Mouse (Mus musculus) liver (tissue): ENCODE measurements around the gene Ccr1l1.
A peak's percentile ranks its signal among the peaks of the same experiment; 100 is the strongest.

ENCODE experiments used
- DNase-seq: peaks from one replicate; pipeline ENCODE4 v3.0.0-alpha.2; 2020; ENCODE audit warnings: mixed read lengths

The Ccr1l1 gene

DNA sequence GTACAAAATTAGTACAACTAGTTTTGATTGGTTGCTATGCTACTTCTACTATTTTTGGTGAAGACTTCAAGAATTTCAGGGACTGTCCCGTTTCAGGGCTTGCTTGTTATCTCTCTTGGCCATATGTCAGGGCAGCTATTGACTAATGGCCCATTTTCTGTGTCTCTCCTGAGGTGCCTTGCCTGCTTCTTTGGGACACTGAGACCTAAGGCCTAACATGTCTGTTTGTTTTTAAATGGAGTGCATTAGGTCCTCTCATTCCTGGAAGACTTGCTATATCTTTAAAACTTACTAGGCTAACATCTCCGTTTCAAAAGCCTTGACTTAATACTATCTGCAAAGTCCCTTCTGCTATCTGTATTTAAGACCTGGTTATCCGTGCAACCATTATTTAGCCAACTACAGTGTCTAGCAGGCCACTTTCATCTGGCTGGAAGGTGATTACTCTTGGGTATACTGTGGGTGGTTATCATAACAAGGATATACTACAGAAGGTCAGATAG lies 20.2 kb downstream of the Ccr1l1 start:
- peak; percentile 38 for DNase-seq

DNA sequence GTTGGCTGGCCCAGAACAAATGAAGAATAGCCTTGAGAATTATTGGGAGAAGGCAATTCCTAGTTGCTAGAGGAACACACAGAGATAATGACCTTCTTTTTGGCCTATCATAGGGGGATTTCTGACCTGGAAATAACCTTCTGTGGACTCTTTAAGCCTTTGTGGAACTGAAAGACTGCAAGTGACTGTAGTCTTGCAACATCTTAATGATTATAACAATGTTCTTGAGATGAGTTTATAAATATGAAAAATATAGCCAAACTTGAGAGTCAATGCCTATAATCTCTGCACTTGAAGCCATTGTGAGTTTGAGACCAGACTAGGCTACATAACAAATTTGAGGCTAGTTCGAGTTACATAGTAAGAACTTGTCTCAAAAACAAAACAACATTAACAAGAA lies 21.3 kb downstream of the Ccr1l1 start:
- DNase-seq: no peak

DNA sequence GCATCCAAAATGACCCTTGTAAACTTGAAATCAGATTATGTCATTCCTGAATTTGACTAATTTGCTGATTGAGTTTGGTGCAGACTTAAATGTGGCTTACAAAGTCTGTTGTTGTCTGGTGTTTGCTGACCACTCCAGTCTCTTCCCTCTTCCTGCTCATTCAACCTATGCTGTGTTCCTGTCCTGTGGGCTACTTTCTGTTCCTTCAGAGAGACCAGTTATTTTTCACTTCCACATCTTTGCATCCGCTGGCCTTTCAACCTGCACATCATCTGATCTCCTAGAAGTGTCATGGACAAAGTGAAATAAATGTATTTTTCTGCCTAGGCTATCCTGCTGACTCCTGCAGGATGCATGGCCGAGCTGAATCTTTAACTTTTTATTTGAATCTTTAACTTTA lies 24.7 kb downstream of the Ccr1l1 start:
- no peak for DNase-seq

- DNase-seq: no peak
Observed at GRCm38 (mm10) chr9:123951176-123951575, 27.0 kb downstream of the Ccr1l1 start.

DNA sequence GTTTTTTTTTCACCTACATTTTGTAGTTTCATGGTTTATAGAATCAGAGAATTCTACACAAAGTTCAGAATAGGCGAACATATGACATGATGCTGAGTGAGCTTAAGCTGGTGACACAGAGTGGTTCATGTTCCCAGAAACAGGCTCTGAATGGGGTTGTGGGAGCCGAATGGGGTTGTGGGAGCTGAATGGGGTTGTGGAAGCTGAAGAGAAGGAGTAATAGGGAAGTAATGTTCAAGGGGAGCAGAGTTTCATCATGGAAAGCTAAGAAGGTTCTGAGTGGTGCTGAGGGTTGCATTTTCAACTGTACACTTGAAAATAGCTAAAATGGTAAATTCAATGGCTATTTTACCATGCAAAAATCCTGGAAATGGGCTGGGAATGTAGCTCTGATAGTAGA lies 28.8 kb downstream of the Ccr1l1 start:
- DNase-seq: no peak

DNA sequence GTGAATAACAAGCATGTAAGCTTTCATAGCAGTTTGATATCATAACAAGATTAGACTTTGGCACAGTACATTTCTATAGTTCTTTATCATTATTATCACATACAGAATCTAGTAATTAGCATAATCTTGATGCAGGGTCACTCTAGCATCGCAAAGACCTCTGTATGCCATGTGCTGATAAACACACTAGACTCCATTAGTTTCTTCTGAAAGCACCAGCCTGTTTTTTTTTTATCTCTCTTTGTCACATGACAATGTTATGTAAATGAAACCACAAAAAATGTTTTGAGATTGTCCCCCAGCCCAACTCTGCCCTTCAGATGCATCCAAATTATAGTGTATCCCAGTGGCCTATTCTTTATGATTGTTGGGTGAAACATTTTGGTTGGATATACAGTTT lies 30.4 kb downstream of the Ccr1l1 start:
- DNase-seq: no peak

- no peak for DNase-seq
Observed at GRCm38 (mm10) chr9:123942025-123942424, 36.2 kb downstream of the Ccr1l1 start.

DNA sequence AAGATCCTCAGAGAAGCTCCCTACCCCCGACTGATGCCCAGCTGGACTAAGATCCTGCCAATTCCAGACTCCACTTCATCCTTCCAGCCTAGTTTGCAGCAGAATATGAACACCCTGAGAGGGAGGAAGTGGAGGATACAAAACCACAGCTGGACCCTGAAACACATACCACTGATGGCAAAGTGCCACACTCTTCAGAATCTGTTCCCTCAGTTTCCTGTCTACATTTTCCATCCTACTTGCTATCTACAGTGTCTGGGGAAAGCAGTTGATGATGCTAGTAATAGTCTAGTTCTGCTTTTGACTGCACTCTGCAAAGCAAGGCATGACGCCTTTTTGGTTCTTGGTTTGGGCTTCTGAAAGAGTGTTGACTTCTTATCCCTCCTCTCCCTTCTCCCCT lies 36.9 kb downstream of the Ccr1l1 start:
- DNase-seq: no peak

GRCm38 (mm10) chr9:123940628-123941027 lies 37.6 kb downstream of the Ccr1l1 start:
- no peak for DNase-seq

GRCm38 (mm10) chr9:123940168-123940567 lies 38.0 kb downstream of the Ccr1l1 start:
- no peak for DNase-seq

- DNase-seq: no peak
Observed at GRCm38 (mm10) chr9:123937989-123938388, 40.2 kb downstream of the Ccr1l1 start.

- no peak for DNase-seq
Observed at GRCm38 (mm10) chr9:123936604-123937280, 41.5 kb downstream of the Ccr1l1 start.

- no peak for DNase-seq
Observed at GRCm38 (mm10) chr9:123935776-123936175, 42.4 kb downstream of the Ccr1l1 start.

GRCm38 (mm10) chr9:123935346-123935745 lies 42.9 kb downstream of the Ccr1l1 start:
- no peak for DNase-seq

GRCm38 (mm10) chr9:123933716-123934445 lies 44.3 kb downstream of the Ccr1l1 start:
- no peak for DNase-seq

GRCm38 (mm10) chr9:123932911-123933675 lies 45.1 kb downstream of the Ccr1l1 start:
- no peak for DNase-seq

- peak; percentile 52 for DNase-seq
Observed at GRCm38 (mm10) chr9:123931761-123932700, 46.2 kb downstream of the Ccr1l1 start.

DNA sequence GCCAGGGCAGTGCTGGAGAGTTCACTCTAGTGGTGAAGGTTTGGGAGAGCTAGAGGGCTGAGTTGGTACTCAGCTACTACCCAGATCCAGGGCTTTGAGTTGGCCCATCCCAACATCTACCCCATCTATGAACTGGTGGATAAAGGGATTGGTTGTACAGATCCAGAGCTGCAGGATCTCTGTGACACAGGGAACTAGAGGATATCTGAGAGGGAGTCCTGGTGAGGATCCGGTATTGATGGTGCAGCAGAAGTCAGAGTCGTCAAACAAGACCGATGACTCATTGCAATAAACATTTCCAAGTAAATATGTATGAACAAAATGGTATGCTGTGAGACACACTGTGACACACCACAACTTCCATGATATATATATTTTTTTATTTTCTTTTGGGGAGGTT lies 47.3 kb downstream of the Ccr1l1 start:
- no peak for DNase-seq

- no peak for DNase-seq
Observed at GRCm38 (mm10) chr9:123930476-123930875, 47.7 kb downstream of the Ccr1l1 start.

DNA sequence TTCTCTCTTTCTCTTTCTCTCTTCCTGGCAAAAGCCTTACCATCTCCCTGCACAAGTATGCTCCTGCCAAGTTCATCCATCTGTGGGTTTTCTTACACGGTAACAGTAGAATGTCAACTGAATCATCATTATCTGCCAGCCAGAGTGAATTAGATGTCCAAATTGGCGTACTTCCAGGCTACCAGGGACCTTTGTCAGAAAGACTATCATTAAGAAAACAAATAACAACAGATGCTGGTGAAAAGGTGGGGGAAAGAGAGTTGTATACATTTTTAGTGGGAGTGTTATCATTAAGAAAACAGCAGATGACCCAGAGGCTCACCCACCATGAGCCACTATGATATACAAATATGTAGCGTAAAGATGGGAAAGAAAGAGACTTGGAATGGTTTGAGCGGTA lies 48.3 kb downstream of the Ccr1l1 start:
- no peak for DNase-seq

DNA sequence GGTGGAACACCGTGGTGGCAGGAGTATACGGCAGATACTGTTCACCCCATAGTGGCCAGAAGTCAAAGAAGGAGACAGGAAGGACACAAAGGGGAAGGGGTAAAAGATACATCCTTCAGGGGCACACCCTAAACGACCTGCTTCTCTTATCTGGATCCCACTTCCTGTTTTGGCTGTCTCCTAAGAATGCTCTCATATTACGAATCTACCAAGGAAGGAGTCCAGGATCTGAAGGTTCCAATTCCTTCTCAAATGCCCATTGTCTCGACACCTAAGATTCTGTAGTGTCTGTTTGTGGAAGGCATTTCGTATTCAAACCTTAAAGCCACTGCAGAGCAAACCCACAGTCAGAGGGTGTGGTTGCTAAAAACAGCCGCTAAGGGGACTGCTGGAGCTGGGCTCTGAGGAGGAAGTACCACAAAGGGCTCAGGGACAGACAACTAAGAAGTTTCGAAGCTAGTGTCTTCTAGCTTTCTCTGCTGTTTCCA lies 49.4 kb downstream of the Ccr1l1 start:
- DNase-seq: peak; percentile 62

DNA sequence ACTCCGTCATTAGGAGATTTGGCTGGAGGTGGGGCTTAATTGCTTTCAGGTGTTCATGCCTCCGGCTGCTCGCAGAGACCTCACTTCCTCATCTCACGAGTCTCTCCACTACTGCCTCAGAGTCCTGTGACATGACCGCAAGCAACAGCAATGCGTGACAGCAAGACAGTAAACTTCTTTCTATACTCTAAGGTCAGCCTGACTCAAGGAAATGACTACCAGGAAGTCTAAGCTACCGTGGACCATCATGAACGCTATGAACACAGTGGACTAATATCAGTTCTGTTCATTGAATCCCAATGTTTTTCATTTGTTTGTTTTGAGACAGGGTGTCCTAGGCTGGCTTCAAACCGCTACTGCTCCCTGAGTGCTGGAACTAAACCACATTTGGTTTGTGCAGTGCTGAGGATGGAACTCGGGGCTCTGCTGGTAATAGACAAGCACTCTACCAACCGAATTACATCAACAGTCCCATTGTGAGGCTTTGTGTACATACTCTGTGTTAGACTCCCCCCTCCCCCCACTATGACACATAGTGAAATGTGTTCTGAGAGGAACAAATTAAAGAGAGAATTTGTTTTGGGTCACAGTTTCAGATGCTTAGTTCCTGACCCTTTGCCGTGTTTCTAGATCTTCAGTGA lies 50.0 kb downstream of the Ccr1l1 start:
- peak; percentile 31 for DNase-seq
